Mouse (Mus musculus) intestine, embryonic 14.5 days (tissue): ENCODE results near the gene Tctn1. TPM values are rescaled to one million over a fixed set of nuclear protein-coding genes. Genes with fewer than 3 reads are reported as not detected.

Experiments
- ATAC-seq: fragments of 200-750 bp; cut with Nextera tagmentation; replicated peaks from 2 replicates; pipeline ENCODE4 v1.8.0; 2017; ENCODE audit warnings: low read depth, moderate number of reproducible peaks, moderate TSS enrichment, moderate library complexity; ENCODE audit not compliant: low FRiP score, low TSS enrichment
- DNase-seq: peaks from one replicate; pipeline ENCODE4 v3.0.0-alpha.2; 2018; ENCODE audit warnings: low spot score
- H3K27ac ChIP-seq: fragments of 300-500 bp; sonication (generic); 2 replicates; pipeline ENCODE4 v1.5.1; 2014; ENCODE audit warnings: low read depth, mild to moderate bottlenecking, control low read depth
- H3K27me3 ChIP-seq: fragments of 300-500 bp; sonication (generic); replicated peaks from 2 replicates; pipeline ENCODE4 v1.6.1; 2014; ENCODE audit warnings: low read length, control low read depth; ENCODE audit not compliant: control insufficient read depth, insufficient read depth
- H3K36me3 ChIP-seq: fragments of 300-500 bp; sonication (generic); 2 replicates; pipeline ENCODE4 v1.6.1; 2014; ENCODE audit warnings: low read length, control low read depth; ENCODE audit not compliant: control insufficient read depth, insufficient read depth
- H3K4me1 ChIP-seq: fragments of 300-500 bp; sonication (generic); replicated peaks from 2 replicates; pipeline ENCODE4 v1.6.1; 2014; ENCODE audit warnings: low read length, control low read depth, mixed read lengths; ENCODE audit not compliant: control insufficient read depth, insufficient read depth
- H3K4me2 ChIP-seq: fragments of 300-500 bp; sonication (generic); 2 replicates; pipeline ENCODE4 v1.6.1; 2014; ENCODE audit warnings: low read length
- H3K4me3 ChIP-seq: fragments of 300-500 bp; sonication (generic); 2 replicates; pipeline ENCODE4 v1.5.1; 2014; ENCODE audit warnings: low read depth, low read length, control low read depth, mixed read lengths
- H3K9ac ChIP-seq: fragments of 300-500 bp; sonication (generic); 2 replicates; pipeline ENCODE4 v1.6.1; 2014; ENCODE audit warnings: mild to moderate bottlenecking, low read length
- H3K9me3 ChIP-seq: fragments of 300-500 bp; sonication (generic); 2 replicates; pipeline ENCODE4 v1.6.1; 2016; ENCODE audit warnings: low read length, control low read depth; ENCODE audit not compliant: control insufficient read depth
- WGBS: fragments of 180-500 bp; shearing (Covaris S2); extraction: QIAGEN DNeasy Blood & Tissue Kit; methylation state at CpG from one replicate; pipeline ENCODE4 v1.1.7; 2014; 5-methylcytosine and 5-hydroxymethylcytosine counted together
- polyA plus RNA-seq: library from polyadenylated mRNA; unstranded; fragments of >200 nt; fragmentation: Nextera tagmentation; extraction: Ambion mirVana; gene quantifications from 2 replicates; pipeline ENCODE4 v1.2.1, GENCODE M21; 2014

Tctn1 gene
- polyA plus RNA-seq, 1 experiment from 2014 or later, result 4.2 TPM

GRCm38 (mm10) chr5:122235196-122235836 is 28.9 kb downstream of the Tctn1 start:
- no peak for DNase-seq
- Histone ChIP-seq H3K9me3 (no peaks in the 10 kb centered on the region), H3K27me3 (no peaks in the 10 kb centered on the region), H3K4me1 (peaks cover 6% of the 10 kb centered on the region), H3K27ac (no peak overlapping the region), H3K4me2 (no peak overlapping the region), H3K9ac (no peak overlapping the region), H3K4me3 (no peak overlapping the region), H3K36me3 (no peaks in the 10 kb centered on the region)
- ATAC-seq, result no peak
- 63% methylated on average over 9 of the region's 9 CpGs for WGBS

GRCm38 (mm10) chr5:122234319-122235195 is 29.7 kb downstream of the Tctn1 start:
- 82% methylated on average over 9 of the region's 9 CpGs for WGBS
- DNase-seq (no peak), ATAC-seq (no peak)
- Histone ChIP-seq H3K36me3 (no peaks in the 10 kb centered on the region), H3K4me1 (peaks cover 6% of the 10 kb centered on the region), H3K27me3 (no peaks in the 10 kb centered on the region), H3K4me3 (no peak overlapping the region), H3K27ac (no peak overlapping the region), H3K9ac (no peak overlapping the region), H3K9me3 (no peaks in the 10 kb centered on the region), H3K4me2 (no peak overlapping the region)

- H3K4me3 ChIP-seq, result no peak overlapping the region
- ATAC-seq (no peak), DNase-seq (no peak)
- peaks cover 6% of the 10 kb centered on the region for H3K4me1 ChIP-seq
- no peaks in the 10 kb centered on the region for H3K27me3 ChIP-seq
- WGBS, result 84% methylated on average over 12 of the region's 12 CpGs
- H3K36me3 ChIP-seq, result no peaks in the 10 kb centered on the region
- no peak overlapping the region for H3K27ac ChIP-seq
- no peak overlapping the region for H3K9ac ChIP-seq
- H3K4me2 ChIP-seq, result no peak overlapping the region
- H3K9me3 ChIP-seq, result no peaks in the 10 kb centered on the region
These were observed 30.6 kb downstream of the Tctn1 start for GRCm38 (mm10) chr5:122233695-122234094.

- Histone ChIP-seq H3K4me2 (no peak overlapping the region), H3K4me3 (no peak overlapping the region), H3K27me3 (no peaks in the 10 kb centered on the region), H3K36me3 (no peaks in the 10 kb centered on the region), H3K27ac (no peak overlapping the region), H3K4me1 (peaks cover 6% of the 10 kb centered on the region), H3K9ac (no peak overlapping the region), H3K9me3 (no peaks in the 10 kb centered on the region)
- no peak for DNase-seq
- no peak for ATAC-seq
- WGBS, result 83% methylated on average over 14 of the region's 14 CpGs
These were observed 31.1 kb downstream of the Tctn1 start for GRCm38 (mm10) chr5:122233077-122233581.

- H3K4me3 ChIP-seq, result no peak overlapping the region
- ATAC-seq (no peak), DNase-seq (no peak)
- no peak overlapping the region for H3K9ac ChIP-seq
- peaks cover 6% of the 10 kb centered on the region for H3K4me1 ChIP-seq
- H3K4me2 ChIP-seq, result no peak overlapping the region
- WGBS, result 43% methylated on average over 5 of the region's 5 CpGs
- no peaks in the 10 kb centered on the region for H3K36me3 ChIP-seq
- no peaks in the 10 kb centered on the region for H3K27me3 ChIP-seq
- H3K9me3 ChIP-seq, result 0 out of 2 replicates have a peak, but pooled peaks cover 5% of the 10 kb centered on the region
- no peak overlapping the region for H3K27ac ChIP-seq
These were observed 32.3 kb downstream of the Tctn1 start for GRCm38 (mm10) chr5:122232004-122232403.

- Histone ChIP-seq H3K27me3 (no peaks in the 10 kb centered on the region), H3K9me3 (0 out of 2 replicates have a peak, but pooled peaks cover 5% of the 10 kb centered on the region), H3K4me1 (peaks cover 6% of the 10 kb centered on the region), H3K9ac (no peak overlapping the region), H3K4me3 (no peak overlapping the region), H3K27ac (no peak overlapping the region), H3K36me3 (no peaks in the 10 kb centered on the region), H3K4me2 (no peak overlapping the region)
- ATAC-seq (no peak), DNase-seq (no peak)
- WGBS, result 64% methylated on average over 6 of the region's 6 CpGs
These were observed 32.8 kb downstream of the Tctn1 start for GRCm38 (mm10) chr5:122231431-122231830.

GRCm38 (mm10) chr5:122230816-122231215 is 33.4 kb downstream of the Tctn1 start:
- Histone ChIP-seq H3K4me2 (no peak overlapping the region), H3K27me3 (no peaks in the 10 kb centered on the region), H3K4me3 (no peak overlapping the region), H3K9ac (no peak overlapping the region), H3K9me3 (0 out of 2 replicates have a peak, but pooled peaks cover 5% of the 10 kb centered on the region), H3K27ac (no peak overlapping the region), H3K36me3 (no peaks in the 10 kb centered on the region), H3K4me1 (peaks cover 6% of the 10 kb centered on the region)
- no peak for ATAC-seq
- WGBS, result 90% methylated on average over 4 of the region's 4 CpGs
- no peak for DNase-seq

- no peak overlapping the region for H3K9ac ChIP-seq
- no peak overlapping the region for H3K27ac ChIP-seq
- no peaks in the 10 kb centered on the region for H3K36me3 ChIP-seq
- ATAC-seq (no peak), DNase-seq (no peak)
- no peaks in the 10 kb centered on the region for H3K27me3 ChIP-seq
- no peak overlapping the region for H3K4me2 ChIP-seq
- peaks cover 6% of the 10 kb centered on the region for H3K4me1 ChIP-seq
- 63% methylated on average over 3 of the region's 4 CpGs for WGBS
- H3K9me3 ChIP-seq, result 0 out of 2 replicates have a peak, but pooled peaks cover 5% of the 10 kb centered on the region
- no peak overlapping the region for H3K4me3 ChIP-seq
These were observed 35.5 kb downstream of the Tctn1 start for GRCm38 (mm10) chr5:122228772-122229171.
